Mouse (Mus musculus) small intestine, adult 2 months (tissue): ENCODE results near the gene Olig3.

ENCODE experiments used
- CTCF ChIP-seq: fragments of 200-500 bp; IDR thresholded peaks from 2 replicates; pipeline ENCODE4 v1.5.1; 2012; ENCODE audit warnings: low read depth, mild to moderate bottlenecking, control low read depth, inconsistent platforms, low read length, moderate library complexity, mixed read lengths; ENCODE audit not compliant: insufficient replicate concordance, insufficient read length; ENCODE audit errors: extremely low read depth
- POLR2A ChIP-seq: fragments of 200-500 bp; IDR thresholded peaks from 2 replicates; pipeline ENCODE4 v1.6.1; 2012; ENCODE audit warnings: low read depth, mild to moderate bottlenecking, control low read depth, inconsistent platforms, low read length, moderate library complexity

DNA sequence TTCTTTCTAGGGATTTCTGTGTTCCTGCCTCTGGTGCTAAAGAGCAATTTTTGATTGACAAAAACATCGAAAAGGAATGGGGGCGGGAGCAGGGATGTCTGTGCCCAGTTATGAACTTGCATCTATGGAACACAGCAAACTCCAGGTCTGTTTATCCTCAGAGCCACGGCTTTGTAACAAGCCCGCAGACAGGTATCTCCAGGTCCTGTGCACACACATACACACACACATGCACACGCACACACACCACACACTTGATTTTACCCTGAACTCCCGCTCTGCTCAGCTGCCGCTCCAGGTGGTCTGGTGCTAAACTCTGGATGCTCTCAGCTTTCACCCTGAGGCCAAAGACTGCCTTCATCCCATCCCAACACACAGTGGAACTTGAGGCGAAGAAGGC lies 1.3 kb upstream of the Olig3 start:
- no peak for TF ChIP-seq CTCF
- TF ChIP-seq POLR2A = no peak
